Mouse (Mus musculus): ENCODE results near the gene Batf2.
A peak's percentile ranks its signal among the peaks of the same experiment; 100 is the strongest.
"Not testable (repeated sequence)": the region's sequence is repeated elsewhere in the genome, so short reads cannot be mapped to it uniquely, and the experiment has no call there.

Batf2 gene

DNA sequence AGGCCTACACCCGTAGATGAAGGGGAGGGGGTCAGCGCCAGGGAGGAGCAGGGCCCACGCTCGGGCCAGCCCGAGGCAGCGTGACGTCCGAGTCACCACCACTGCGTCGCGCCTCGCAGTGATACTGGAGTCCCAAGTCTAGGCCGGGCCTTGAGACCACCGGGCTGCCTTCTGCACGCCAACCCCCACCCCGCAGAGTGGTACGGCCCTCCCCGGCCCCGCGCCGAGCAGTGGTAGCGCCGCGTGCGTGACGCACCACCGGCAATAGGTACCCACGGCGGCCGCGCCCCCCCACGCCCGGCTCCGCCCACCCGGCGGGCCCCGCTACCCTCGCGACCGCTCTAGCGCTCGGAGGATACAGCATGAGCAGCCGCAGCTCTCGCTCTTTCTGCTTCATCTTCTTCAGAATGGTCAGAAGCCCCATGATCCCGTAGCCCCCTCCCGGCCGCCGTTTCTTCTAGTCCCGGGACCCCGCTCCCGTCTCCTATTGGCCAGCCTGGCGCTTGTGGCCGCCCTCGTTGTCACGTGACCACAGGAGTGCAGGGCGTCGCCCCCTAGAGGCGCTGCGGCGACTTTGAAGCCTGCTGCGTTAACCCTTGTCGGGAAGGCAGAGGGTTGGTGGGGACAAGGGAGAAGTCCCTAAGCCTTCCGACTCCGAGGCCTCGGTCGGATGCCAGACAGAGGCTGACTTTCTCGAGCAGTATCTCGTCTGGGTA lies at the start of gene Batf2:
Batf2 (plus strand) TSS at position 306 of the 716 bp plus-strand sequence.
- DNase-seq, result peak; percentile 99

- DNase-seq, result no peak
Observed at GRCm38 (mm10) chr19:6094119-6094518, 46.7 kb upstream of the Batf2 start, which contains the start of gene AC131692.1. Gene AC131692.1 (plus strand): TSS chr19:6094419.

DNA sequence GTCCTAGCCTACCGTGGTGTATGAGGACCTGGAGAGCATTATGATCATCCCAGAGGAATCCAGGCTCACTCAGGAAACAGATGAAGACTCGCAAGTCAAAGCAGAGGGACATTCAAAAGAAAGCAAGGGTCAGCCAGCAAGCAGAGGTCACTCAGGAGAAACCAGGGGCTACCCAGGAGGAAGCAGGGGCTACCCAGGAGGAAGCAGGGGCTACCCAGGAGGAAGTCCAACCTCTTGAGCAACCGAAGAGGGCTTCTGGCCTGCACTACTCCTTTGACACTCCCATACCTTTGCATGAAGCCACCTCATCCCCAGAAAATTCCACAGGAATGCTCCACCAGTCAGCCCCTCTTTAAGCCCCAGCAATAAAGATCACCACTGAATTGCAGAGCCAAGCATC lies 42.9 kb upstream of the Batf2 start:
- no peak for DNase-seq

- DNase-seq, result no peak
Observed at GRCm38 (mm10) chr19:6101186-6101585, 39.6 kb upstream of the Batf2 start.

DNA sequence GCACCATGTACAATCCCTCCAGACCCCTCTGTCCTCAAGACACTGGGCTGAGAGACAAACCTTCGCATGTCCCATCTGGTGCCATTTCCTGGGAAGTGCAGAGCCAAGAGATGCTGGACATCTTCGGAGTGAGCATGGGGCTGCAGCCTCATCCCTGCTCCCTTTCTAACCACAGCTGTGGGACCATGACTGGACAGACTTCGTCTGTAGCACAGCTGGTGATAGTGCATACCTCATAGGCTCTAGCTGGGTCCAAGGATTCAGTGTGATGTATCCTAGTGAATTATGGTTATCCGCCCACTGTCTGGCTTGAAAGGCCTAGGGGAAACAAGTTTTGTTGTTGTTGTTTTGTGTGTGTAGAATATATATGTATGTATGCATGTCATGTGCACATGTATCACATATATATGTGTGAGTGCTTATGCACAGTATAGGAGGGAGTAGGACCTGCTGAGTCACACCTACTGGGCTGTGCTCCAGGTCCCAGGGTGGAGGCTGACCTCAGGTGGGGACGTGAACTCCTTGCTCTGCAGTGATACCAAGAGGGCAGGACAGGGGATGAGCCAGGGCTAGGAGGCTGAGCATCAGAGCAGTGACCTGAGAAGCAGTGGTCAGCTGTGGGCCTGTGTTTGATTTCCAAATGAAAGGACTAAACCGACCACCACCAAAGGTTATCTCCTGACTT lies 38.5 kb upstream of the Batf2 start:
- no peak for DNase-seq

DNA sequence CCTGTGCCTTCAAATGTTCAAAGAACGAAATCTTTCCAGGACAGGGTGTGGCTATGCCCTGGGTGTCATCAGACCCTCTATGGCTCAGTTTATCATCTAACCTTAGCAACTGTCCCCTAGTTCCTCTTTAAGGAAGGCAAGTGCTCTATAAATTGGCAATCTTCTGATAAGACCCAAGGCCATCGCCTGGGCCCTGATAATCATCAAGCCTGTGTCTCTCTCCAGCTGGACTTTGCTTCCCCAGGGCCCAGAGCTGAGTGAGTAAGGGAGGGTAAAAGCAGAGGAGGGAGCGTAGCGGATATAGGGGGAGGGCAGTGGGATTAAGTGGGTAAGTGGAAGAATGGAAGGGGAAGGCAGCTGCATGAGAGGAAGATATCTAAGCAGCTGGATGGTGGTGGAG lies 36.3 kb upstream of the Batf2 start:
- DNase-seq, result no peak

- DNase-seq, result no peak
Observed at GRCm38 (mm10) chr19:6105586-6105985, 35.2 kb upstream of the Batf2 start, which contains the start of gene Naaladl1. Gene Naaladl1 (plus strand): TSS chr19:6105782.

GRCm38 (mm10) chr19:6113116-6113515 lies 27.7 kb upstream of the Batf2 start:
- DNase-seq, result no peak

- DNase-seq, result no peak
Observed at GRCm38 (mm10) chr19:6116113-6116850, 24.5 kb upstream of the Batf2 start.

GRCm38 (mm10) chr19:6117346-6117985 lies 23.3 kb upstream of the Batf2 start:
- no peak for DNase-seq

DNA sequence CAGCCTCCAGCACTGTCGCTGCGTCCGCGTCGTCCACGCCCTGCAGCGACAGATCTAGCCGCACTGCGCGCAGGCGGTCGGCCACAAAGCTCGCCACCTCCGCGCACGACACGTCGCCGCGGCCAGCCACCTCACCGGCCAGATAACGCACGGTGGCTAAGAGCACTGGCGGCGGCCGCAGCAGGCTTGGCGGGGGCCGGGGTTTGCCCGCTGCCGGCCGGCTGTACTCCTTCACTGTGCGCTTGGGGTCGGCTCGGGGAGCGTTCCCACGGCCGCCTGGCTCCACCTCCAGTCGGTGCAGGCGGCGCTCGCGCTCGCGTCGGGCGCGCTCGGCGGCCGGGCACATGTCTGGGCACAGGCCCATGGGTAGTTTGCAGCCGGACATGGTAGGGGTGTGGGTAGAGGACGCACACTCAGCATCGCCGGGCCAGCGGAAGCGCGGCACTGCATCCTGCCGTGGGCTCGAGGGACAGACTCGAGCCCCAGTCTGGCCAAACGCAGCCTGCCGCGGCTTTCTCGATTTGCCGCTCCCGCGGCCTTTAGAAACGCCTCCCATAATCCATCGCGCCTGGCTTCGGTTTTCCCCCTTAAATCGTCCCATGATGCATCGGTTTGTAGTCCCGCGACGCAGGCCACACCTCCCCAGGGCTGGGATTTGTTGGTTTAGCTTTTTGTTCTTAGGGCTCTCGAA lies 22.7 kb upstream of the Batf2 start, which contains the start of gene Sac3d1:
Sac3d1 (minus strand) TSS at position 665 of the 691 bp plus-strand sequence.
- DNase-seq, result peak; percentile 99

- peak; percentile 93 for DNase-seq
Observed at GRCm38 (mm10) chr19:6118677-6119185, 22.1 kb upstream of the Batf2 start.

DNA sequence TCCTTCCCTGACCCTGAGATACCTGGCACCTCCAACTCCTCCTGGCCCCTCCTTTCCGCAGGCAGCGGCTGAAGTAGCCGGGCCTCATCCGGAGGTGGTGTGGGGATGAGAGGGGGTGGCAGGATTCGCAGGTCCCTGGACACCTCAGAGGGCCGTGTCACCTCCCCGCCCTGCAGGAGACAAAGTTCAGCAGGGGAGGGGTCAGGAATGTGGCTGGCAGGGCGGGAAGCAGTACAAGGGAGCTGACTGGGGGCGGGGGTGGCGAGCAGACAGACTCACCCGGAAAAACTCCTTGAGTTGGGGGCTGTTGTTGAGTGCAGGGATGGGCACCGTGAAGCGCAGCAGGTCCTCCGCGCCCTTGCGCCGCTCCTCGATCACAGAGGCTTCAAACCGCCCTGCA lies 19.0 kb upstream of the Batf2 start:
- no peak for DNase-seq

GRCm38 (mm10) chr19:6123330-6123729 lies 17.5 kb upstream of the Batf2 start:
- no peak for DNase-seq

DNA sequence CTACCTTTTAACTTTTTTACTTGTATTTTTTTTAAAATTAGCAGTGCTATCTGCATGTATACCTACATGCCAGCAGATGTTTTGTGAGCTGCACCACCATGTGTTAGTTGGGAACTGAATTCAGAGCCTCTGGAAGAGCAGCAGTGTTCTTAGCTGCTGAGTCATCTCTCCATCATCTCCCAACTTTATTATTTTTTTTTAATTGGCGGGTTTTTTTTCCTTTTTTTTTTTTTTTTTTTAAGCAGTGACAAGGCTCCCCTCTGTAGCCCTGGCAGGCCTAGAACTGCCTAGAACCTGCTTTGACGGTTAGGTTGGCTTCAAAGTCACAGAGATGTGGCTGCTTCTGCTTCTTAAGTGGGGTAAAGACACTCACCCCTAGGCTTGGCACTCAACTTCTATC lies 15.9 kb upstream of the Batf2 start:
- DNase-seq, result no peak

GRCm38 (mm10) chr19:6126289-6126688 lies 14.5 kb upstream of the Batf2 start:
- DNase-seq, result no peak

- no peak for DNase-seq
Observed at GRCm38 (mm10) chr19:6126789-6127580, 13.8 kb upstream of the Batf2 start.

- DNase-seq, result peak; percentile 99
Observed at GRCm38 (mm10) chr19:6127760-6128341, 12.9 kb upstream of the Batf2 start, which contains the start of gene Snx15. Gene Snx15 (minus strand): TSS chr19:6128304.

DNA sequence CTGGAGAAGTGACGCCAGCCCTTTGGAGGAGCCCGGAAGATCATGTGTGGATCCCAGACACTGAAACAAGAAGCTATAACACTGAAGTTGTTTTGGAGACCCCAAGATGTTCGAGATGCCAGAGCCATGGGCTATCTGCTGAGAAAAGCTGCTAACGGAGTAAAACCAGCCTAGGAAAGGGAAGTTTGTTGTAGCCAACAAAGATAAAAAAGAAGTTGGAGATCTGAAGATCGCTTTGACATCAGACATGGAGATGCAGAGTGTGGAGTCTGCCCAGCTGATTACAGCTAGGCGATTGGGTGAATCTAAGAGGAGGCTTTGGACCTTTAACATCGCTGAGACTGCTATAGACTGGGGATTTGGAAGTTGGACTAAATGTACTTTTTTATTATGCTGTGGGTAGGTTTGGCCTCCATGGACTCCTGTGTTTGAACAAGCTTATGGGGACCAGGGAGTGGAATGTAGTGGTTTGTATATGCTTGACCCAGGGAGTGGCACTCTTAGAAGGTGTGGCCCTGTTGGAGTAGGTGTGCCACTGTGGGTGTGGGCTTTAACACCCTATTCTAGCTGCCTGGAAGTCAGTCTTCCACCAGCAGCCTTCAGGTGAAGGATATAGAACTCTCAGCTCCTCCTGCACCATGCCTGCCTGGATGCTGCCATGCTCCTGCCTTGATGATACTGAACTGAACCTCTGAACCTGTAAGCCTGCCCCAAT lies 10.2 kb upstream of the Batf2 start:
- not testable (repeated sequence) for DNase-seq

- DNase-seq, result no peak
Observed at GRCm38 (mm10) chr19:6132171-6132827, 8.5 kb upstream of the Batf2 start.

Measured in heart, adult 11 months (tissue).